Mouse (Mus musculus) small intestine, adult 2 months (tissue): Measurements from ENCODE around the gene Rhbdf2.

Experiments used
- CTCF ChIP-seq: fragments of 200-500 bp; IDR thresholded peaks from 2 replicates; pipeline ENCODE4 v1.5.1; 2012; ENCODE audit warnings: low read depth, mild to moderate bottlenecking, control low read depth, inconsistent platforms, low read length, moderate library complexity, mixed read lengths; ENCODE audit not compliant: insufficient replicate concordance, insufficient read length; ENCODE audit errors: extremely low read depth
- POLR2A ChIP-seq: fragments of 200-500 bp; IDR thresholded peaks from 2 replicates; pipeline ENCODE4 v1.6.1; 2012; ENCODE audit warnings: low read depth, mild to moderate bottlenecking, control low read depth, inconsistent platforms, low read length, moderate library complexity

GRCm38 (mm10) chr11:116575396-116575795 is 51.4 kb downstream of the Rhbdf2 start:
- TF ChIP-seq POLR2A = no peak
- TF ChIP-seq CTCF = no peak
